Mouse (Mus musculus): ENCODE measurements around the gene Gfod1. TPM values are rescaled to one million over a fixed set of nuclear protein-coding genes. Genes with fewer than 3 reads are reported as not detected.

Gene Gfod1
- polyA plus RNA-seq, 1 experiment, result 47.5 TPM

DNA sequence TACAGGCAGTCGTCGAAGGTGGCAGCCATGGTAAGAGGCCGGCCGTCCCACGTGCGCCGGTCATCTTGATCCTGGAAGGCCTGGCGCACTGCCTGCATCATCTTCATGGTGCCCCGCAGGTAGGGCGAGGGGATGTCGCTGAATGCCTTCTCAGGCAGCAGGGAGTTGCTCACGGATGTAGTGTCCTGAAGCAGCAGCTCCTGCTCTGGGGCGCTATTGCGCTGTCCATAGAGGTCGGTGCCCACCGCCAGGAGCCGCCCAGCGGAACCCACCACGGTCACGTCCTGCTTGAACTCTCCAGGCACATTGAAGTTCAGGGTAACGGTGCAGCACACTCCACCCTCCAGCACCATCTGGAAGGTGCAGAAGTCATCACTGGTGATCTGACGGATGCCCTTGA lies 103.5 kb downstream of the Gfod1 start:
- TF ChIP-seq POLR2A (IDR thresholded peaks at IDR 0.05; ENCODE audit: borderline replicate concordance, insufficient read depth, low read length) (no peak), CTCF (IDR thresholded peaks at IDR 0.05; ENCODE audit: borderline replicate concordance, insufficient read depth, low read depth, low read length) (no peak; the same call in 1 of the 2 replicates)
- Histone ChIP-seq H3K4me1 (ENCODE audit: control insufficient read depth, insufficient read depth, low read length) (peaks cover 39% of the 10 kb centered on the region), H3K27me3 (ENCODE audit: control insufficient read depth, insufficient read depth, low read length) (no peaks in the 10 kb centered on the region), H3K4me3 (replicated peaks; ENCODE audit: insufficient read depth, low read depth, low read length) (no peak overlapping the region), H3K27ac (ENCODE audit: insufficient read depth, low read length) (no peak overlapping the region)
- WGBS, result 76% methylated on average over 22 of the region's 22 CpGs
- no peak for DNase-seq

DNA sequence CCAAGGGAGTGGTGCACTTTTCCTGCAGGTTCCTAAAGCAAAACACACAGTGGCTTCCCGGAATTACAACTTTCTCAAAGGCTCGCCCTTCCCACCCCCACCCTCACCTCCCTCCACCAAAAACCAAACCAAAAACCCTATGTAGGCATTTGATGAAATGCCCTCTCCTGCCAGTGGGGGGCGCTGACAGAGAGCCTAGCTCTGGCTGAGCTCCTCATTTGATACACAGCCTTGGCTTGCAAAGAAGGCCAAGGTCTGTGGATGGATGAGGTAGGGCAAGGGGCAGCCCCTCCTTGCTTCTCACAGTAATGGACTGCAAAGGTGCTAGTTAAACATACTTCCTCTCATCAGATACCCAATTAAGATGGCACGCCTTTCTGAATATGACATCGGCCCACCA lies 104.2 kb downstream of the Gfod1 start:
- H3K4me1 ChIP-seq (ENCODE audit: control insufficient read depth, insufficient read depth, low read length), result peaks cover 37% of the 10 kb centered on the region
- 75% methylated on average over 5 of the region's 5 CpGs for WGBS
- H3K27ac ChIP-seq (ENCODE audit: insufficient read depth, low read length), result no peak overlapping the region
- no peak overlapping the region for H3K4me3 ChIP-seq (replicated peaks; ENCODE audit: insufficient read depth, low read depth, low read length)
- no peaks in the 10 kb centered on the region for H3K27me3 ChIP-seq (ENCODE audit: control insufficient read depth, insufficient read depth, low read length)
- peak; percentile 48 to 67 for DNase-seq
- TF ChIP-seq POLR2A (IDR thresholded peaks at IDR 0.05; ENCODE audit: borderline replicate concordance, insufficient read depth, low read length) (no peak), CTCF (IDR thresholded peaks at IDR 0.05; ENCODE audit: borderline replicate concordance, insufficient read depth, low read depth, low read length) (peak; percentile 57; the same call in 1 of the 2 replicates)

DNA sequence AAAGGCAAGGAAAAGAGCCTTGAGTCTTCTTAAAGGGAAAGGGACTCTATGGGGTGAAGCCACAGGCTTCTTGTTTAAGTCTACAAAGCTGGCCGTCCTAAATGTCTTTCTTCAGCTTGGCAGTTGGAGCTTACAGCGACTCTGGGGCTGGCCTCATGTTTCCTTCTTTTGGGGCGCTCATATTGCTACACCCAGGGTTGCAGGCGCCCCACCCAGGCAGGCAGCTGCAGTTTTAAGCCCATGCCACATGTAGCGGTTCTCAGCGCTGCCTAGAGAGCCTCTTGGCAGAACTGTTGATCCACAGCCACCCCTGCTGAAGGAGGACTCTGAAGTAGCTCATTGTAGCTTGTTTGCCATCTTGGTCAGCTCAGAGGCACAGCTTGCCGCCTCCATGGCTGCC lies 104.7 kb downstream of the Gfod1 start:
- Histone ChIP-seq H3K27ac (ENCODE audit: insufficient read depth, low read length) (no peak overlapping the region), H3K4me3 (replicated peaks; ENCODE audit: insufficient read depth, low read depth, low read length) (no peak overlapping the region), H3K27me3 (ENCODE audit: control insufficient read depth, insufficient read depth, low read length) (no peaks in the 10 kb centered on the region), H3K4me1 (ENCODE audit: control insufficient read depth, insufficient read depth, low read length) (peaks cover 37% of the 10 kb centered on the region)
- no peak for TF ChIP-seq CTCF (IDR thresholded peaks at IDR 0.05; ENCODE audit: borderline replicate concordance, insufficient read depth, low read depth, low read length)
- no peak for TF ChIP-seq POLR2A (IDR thresholded peaks at IDR 0.05; ENCODE audit: borderline replicate concordance, insufficient read depth, low read length)
- no peak for DNase-seq
- WGBS, result 88% methylated on average over 7 of the region's 7 CpGs

DNA sequence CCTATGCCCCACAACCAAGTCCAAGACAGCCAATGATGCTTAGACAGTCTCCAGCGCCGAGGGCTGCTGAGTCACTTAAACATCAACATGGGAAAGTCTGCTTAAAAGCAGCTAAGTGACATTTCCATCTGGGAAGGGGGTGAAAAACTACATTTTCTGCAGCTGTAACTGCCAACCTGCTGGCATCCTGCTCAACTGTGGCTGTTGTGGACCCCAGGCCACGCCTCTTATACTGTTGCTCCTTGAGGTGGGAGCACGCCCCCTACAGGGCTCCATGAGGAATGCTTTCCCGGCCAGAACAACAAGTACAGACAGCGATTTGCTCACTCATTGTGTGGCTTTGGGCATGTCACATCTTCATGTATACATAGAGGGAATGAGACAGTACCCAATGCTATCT lies 106.8 kb downstream of the Gfod1 start:
- no peak for DNase-seq
- no peak overlapping the region for H3K27ac ChIP-seq (ENCODE audit: insufficient read depth, low read length)
- peaks cover 20% of the 10 kb centered on the region for H3K4me1 ChIP-seq (ENCODE audit: control insufficient read depth, insufficient read depth, low read length)
- 65% methylated on average over 6 of the region's 6 CpGs for WGBS
- no peaks in the 10 kb centered on the region for H3K27me3 ChIP-seq (ENCODE audit: control insufficient read depth, insufficient read depth, low read length)
- peak; percentile 37; the same call in 1 of the 2 replicates for TF ChIP-seq CTCF (IDR thresholded peaks at IDR 0.05; ENCODE audit: borderline replicate concordance, insufficient read depth, low read depth, low read length)
- no peak for TF ChIP-seq POLR2A (IDR thresholded peaks at IDR 0.05; ENCODE audit: borderline replicate concordance, insufficient read depth, low read length)
- H3K4me3 ChIP-seq (replicated peaks; ENCODE audit: insufficient read depth, low read depth, low read length), result no peak overlapping the region

DNA sequence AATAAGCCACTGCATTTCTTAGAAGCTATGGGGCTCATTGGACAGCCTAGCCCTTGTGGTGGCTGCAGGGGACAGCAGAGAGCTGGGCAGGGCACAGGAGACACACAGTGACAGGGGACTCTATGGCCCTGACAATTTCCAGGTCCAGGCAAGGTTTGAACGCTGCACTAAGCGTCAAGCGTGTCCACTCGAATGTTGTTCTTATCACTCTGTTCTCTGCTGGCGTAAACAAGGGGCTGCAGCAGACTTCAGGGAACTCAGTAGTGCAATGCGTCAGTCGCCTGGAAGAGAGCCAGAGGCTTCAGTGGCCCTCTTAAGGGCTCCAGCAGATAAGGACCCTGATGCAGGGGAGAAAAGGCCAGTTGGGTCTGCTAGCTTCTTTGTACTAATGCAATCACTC lies 108.0 kb downstream of the Gfod1 start:
- peaks cover 15% of the 10 kb centered on the region for H3K4me1 ChIP-seq (ENCODE audit: control insufficient read depth, insufficient read depth, low read length)
- H3K4me3 ChIP-seq (replicated peaks; ENCODE audit: insufficient read depth, low read depth, low read length), result no peak overlapping the region
- TF ChIP-seq POLR2A (IDR thresholded peaks at IDR 0.05; ENCODE audit: borderline replicate concordance, insufficient read depth, low read length), result no peak
- peak; percentile 57; the same call in 1 of the 2 replicates for TF ChIP-seq CTCF (IDR thresholded peaks at IDR 0.05; ENCODE audit: borderline replicate concordance, insufficient read depth, low read depth, low read length)
- peak; percentile 34 to 47 for DNase-seq
- WGBS, result 37% methylated on average over 7 of the region's 7 CpGs
- H3K27me3 ChIP-seq (ENCODE audit: control insufficient read depth, insufficient read depth, low read length), result no peaks in the 10 kb centered on the region
- no peak overlapping the region for H3K27ac ChIP-seq (ENCODE audit: insufficient read depth, low read length)

DNA sequence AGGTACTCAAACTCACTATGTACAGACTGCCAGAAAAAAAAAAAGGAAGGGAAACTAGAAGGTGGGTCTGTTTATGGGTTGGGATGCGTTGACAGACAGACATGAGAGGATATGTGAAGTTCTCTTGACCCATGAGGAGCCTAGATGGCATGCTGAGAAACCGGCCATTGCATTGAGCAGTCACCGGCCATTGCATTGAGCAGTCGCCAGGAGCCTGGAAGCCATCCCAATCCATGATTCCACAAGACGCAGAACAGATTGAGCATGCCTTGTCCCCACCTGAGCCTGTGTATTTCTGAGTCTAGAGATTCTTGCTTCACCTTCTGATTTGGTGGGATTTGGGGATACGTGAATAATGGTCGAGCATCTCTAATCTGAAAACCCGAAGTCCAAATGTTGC lies 110.0 kb downstream of the Gfod1 start:
- peak; percentile 56 to 69 for DNase-seq
- TF ChIP-seq POLR2A (IDR thresholded peaks at IDR 0.05; ENCODE audit: borderline replicate concordance, insufficient read depth, low read length) (no peak), CTCF (IDR thresholded peaks at IDR 0.05; ENCODE audit: borderline replicate concordance, insufficient read depth, low read depth, low read length) (no peak)
- H3K4me3 ChIP-seq (replicated peaks; ENCODE audit: insufficient read depth, low read depth, low read length), result no peak overlapping the region
- no peaks in the 10 kb centered on the region; the same call in 1 of the 2 replicates for H3K4me1 ChIP-seq (ENCODE audit: control insufficient read depth, insufficient read depth, low read length)
- no peaks in the 10 kb centered on the region for H3K27me3 ChIP-seq (ENCODE audit: control insufficient read depth, insufficient read depth, low read length)
- 43% methylated on average over 8 of the region's 8 CpGs for WGBS
- H3K27ac ChIP-seq (ENCODE audit: insufficient read depth, low read length), result no peak overlapping the region

DNA sequence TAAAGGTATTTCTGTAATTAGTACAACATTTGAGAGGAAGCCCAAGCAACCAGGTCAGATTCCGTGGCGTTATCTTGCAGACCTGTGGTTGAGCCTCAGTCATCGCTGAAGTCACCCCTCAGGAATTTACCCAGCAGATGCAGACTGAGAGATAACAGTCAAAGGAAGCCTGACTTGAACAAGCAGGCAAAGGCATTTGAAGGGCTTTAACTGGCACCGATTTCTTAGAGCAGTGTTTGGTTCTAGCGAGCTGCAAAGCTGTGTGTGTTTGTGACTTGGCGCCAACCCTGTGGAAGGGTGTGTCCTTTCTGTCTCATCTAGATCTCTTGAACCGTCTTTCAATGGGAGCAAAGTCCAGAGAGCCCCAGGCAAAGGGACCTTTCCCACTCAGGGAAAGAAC lies 110.7 kb downstream of the Gfod1 start:
- no peak for DNase-seq
- H3K27me3 ChIP-seq (ENCODE audit: control insufficient read depth, insufficient read depth, low read length), result no peaks in the 10 kb centered on the region
- 67% methylated on average over 7 of the region's 7 CpGs for WGBS
- H3K27ac ChIP-seq (ENCODE audit: insufficient read depth, low read length), result no peak overlapping the region
- no peaks in the 10 kb centered on the region; the same call in 1 of the 2 replicates for H3K4me1 ChIP-seq (ENCODE audit: control insufficient read depth, insufficient read depth, low read length)
- TF ChIP-seq CTCF (IDR thresholded peaks at IDR 0.05; ENCODE audit: borderline replicate concordance, insufficient read depth, low read depth, low read length), result no peak
- no peak for TF ChIP-seq POLR2A (IDR thresholded peaks at IDR 0.05; ENCODE audit: borderline replicate concordance, insufficient read depth, low read length)
- no peak overlapping the region for H3K4me3 ChIP-seq (replicated peaks; ENCODE audit: insufficient read depth, low read depth, low read length)

DNA sequence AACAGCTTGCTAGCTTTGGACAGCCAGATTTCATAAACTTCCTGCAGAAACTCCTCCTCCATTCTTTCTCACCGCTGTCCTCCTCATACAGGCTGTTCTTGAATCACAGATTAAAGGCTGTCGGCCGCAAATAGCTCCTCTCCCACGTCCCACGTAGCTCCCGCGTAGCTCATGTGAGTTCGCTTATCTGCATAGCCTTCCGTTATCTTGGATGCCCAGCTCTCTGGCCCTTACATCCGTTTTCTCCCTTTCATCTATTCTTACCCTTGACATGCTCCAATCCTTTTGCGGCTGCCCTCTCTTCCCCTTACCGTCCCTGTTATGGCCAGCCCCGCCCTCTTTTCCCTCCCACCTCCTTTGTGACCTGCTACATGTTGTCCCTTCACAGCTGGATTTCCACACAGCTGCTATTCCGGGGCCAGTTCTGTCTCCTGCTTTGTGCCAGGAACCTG lies 112.2 kb downstream of the Gfod1 start:
- no peak for TF ChIP-seq CTCF (IDR thresholded peaks at IDR 0.05; ENCODE audit: borderline replicate concordance, insufficient read depth, low read depth, low read length)
- TF ChIP-seq POLR2A (IDR thresholded peaks at IDR 0.05; ENCODE audit: borderline replicate concordance, insufficient read depth, low read length), result no peak
- H3K27me3 ChIP-seq (ENCODE audit: control insufficient read depth, insufficient read depth, low read length), result no peaks in the 10 kb centered on the region
- WGBS, result 17% methylated on average over 14 of the region's 14 CpGs
- no peak for DNase-seq
- H3K4me3 ChIP-seq (replicated peaks; ENCODE audit: insufficient read depth, low read depth, low read length), result no peak overlapping the region
- no peak overlapping the region for H3K27ac ChIP-seq (ENCODE audit: insufficient read depth, low read length)
- H3K4me1 ChIP-seq (ENCODE audit: control insufficient read depth, insufficient read depth, low read length), result no peaks in the 10 kb centered on the region; the same call in 1 of the 2 replicates

All from cerebellum, adult 2 months (tissue).